Mouse (Mus musculus): ENCODE results near the gene Ciita. TPM values are rescaled to one million over a fixed set of nuclear protein-coding genes. Genes with fewer than 3 reads are reported as not detected.

Ciita gene
- 1.3 and 1.4 TPM in 2 replicates for polyA plus RNA-seq (2015; fragmentation: Nextera tagmentation; extraction: Ambion mirVana)

- no peak within 1 kb of the TSS for H3K27ac ChIP-seq (ENCODE audit: low read length)
- no peaks in the 10 kb centered on the region for H3K36me3 ChIP-seq (ENCODE audit: insufficient read depth, low read length)
- no peaks in the 10 kb centered on the region for H3K9me3 ChIP-seq (ENCODE audit: low read length)
- TF ChIP-seq CTCF (IDR thresholded peaks at IDR 0.05): no peak
- TF ChIP-seq EP300 (IDR thresholded peaks at IDR 0.05): no peak
- no peaks in the 10 kb centered on the region for H3K4me1 ChIP-seq (ENCODE audit: insufficient read depth, low read depth, low read length)
- DNase-seq (ENCODE audit: low spot score) (no peak), ATAC-seq (no peak)
- H3K4me3 ChIP-seq (ENCODE audit: low read depth, low read length): no peak within 1 kb of the TSS
- no peak within 1 kb of the TSS for H3K4me2 ChIP-seq (replicated peaks; ENCODE audit: low read depth, low read length)
- WGBS: 69% methylated on average over 5 of the region's 5 CpGs
- no peak within 1 kb of the TSS for H3K9ac ChIP-seq (replicated peaks; ENCODE audit: low read depth)
- H3K27me3 ChIP-seq (replicated peaks; ENCODE audit: insufficient read depth, low read length): no peaks in the 10 kb centered on the region
These were observed at the start of gene Ciita for GRCm38 (mm10) chr16:10479857-10480256. Gene Ciita (plus strand): TSS chr16:10480059.

DNA sequence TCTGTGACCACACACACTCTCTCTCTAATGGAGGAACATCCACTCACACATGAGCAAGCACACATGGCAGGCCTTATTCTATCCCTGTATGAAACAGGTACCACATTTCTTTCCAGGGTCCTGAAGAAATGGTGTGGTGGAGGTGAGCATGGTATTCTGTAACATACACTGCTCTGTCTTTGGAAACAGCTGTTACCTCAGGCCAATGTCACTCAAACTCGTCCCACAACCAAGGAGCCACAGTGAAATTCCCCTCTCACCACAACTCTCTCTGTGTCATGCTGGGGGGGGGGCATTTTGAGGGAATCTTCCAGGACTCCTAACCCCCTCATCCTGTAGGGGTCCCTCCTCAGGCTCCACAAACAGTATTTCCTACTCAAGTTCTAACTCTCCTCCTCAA, 47.9 kb upstream of the Ciita start:
- TF ChIP-seq EP300 (IDR thresholded peaks at IDR 0.05) (no peak), CTCF (IDR thresholded peaks at IDR 0.05) (no peak)

GRCm38 (mm10) chr16:10432387-10432786, 47.5 kb upstream of the Ciita start:
- ATAC-seq (no peak), DNase-seq (ENCODE audit: low spot score) (no peak)
- Histone ChIP-seq H3K9me3 (ENCODE audit: low read length) (no peaks in the 10 kb centered on the region), H3K4me3 (ENCODE audit: low read depth, low read length) (no peak overlapping the region), H3K4me2 (replicated peaks; ENCODE audit: low read depth, low read length) (no peak overlapping the region), H3K4me1 (ENCODE audit: insufficient read depth, low read depth, low read length) (no peaks in the 10 kb centered on the region), H3K36me3 (ENCODE audit: insufficient read depth, low read length) (no peaks in the 10 kb centered on the region), H3K9ac (replicated peaks; ENCODE audit: low read depth) (no peak overlapping the region), H3K27me3 (replicated peaks; ENCODE audit: insufficient read depth, low read length) (no peaks in the 10 kb centered on the region), H3K27ac (ENCODE audit: low read length) (no peak overlapping the region)
- TF ChIP-seq CTCF (IDR thresholded peaks at IDR 0.05): no peak
- TF ChIP-seq EP300 (IDR thresholded peaks at IDR 0.05): no peak
- 83% methylated on average over 4 of the region's 4 CpGs for WGBS

More for the DNA sequence above, 47.9 kb upstream of the Ciita start:
- Histone ChIP-seq H3K27ac (ENCODE audit: low read length) (no peak overlapping the region), H3K9ac (replicated peaks; ENCODE audit: low read depth) (no peak overlapping the region), H3K27me3 (replicated peaks; ENCODE audit: insufficient read depth, low read length) (no peaks in the 10 kb centered on the region), H3K4me2 (replicated peaks; ENCODE audit: low read depth, low read length) (no peak overlapping the region), H3K4me1 (ENCODE audit: insufficient read depth, low read depth, low read length) (no peaks in the 10 kb centered on the region), H3K36me3 (ENCODE audit: insufficient read depth, low read length) (no peaks in the 10 kb centered on the region), H3K4me3 (ENCODE audit: low read depth, low read length) (no peak overlapping the region), H3K9me3 (ENCODE audit: low read length) (no peaks in the 10 kb centered on the region)
- DNase-seq (ENCODE audit: low spot score): no peak
- WGBS: 61% methylated on average over 1 of the region's 1 CpGs
- ATAC-seq: no peak

DNA sequence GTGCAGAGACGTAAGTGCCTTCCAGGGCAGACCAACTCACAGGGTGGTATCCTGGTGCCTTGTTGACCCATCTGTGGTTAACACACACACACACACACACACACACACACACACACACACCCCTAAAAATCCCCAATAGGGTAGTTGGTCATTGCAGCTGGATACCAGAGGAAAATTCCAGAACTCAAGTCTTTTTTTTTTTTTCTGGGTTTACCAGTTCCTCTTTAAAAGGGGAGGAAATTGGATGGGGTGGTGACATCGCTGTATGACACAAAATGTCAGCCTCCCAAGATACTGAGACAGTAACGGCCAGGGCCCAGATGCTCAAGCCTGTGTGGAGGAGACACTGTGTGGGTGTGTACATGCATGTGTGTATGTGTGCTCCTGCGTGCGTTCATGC, 46.5 kb upstream of the Ciita start:
- Histone ChIP-seq H3K4me2 (replicated peaks; ENCODE audit: low read depth, low read length) (no peak overlapping the region), H3K4me1 (ENCODE audit: insufficient read depth, low read depth, low read length) (no peaks in the 10 kb centered on the region), H3K4me3 (ENCODE audit: low read depth, low read length) (no peak overlapping the region), H3K36me3 (ENCODE audit: insufficient read depth, low read length) (no peaks in the 10 kb centered on the region), H3K9me3 (ENCODE audit: low read length) (no peaks in the 10 kb centered on the region), H3K27me3 (replicated peaks; ENCODE audit: insufficient read depth, low read length) (no peaks in the 10 kb centered on the region), H3K27ac (ENCODE audit: low read length) (no peak overlapping the region), H3K9ac (replicated peaks; ENCODE audit: low read depth) (no peak overlapping the region)
- DNase-seq (ENCODE audit: low spot score): no peak
- WGBS: 70% methylated on average over 5 of the region's 5 CpGs
- ATAC-seq: no peak
- no peak for TF ChIP-seq EP300 (IDR thresholded peaks at IDR 0.05)
- no peak for TF ChIP-seq CTCF (IDR thresholded peaks at IDR 0.05)

- no peak overlapping the region for H3K4me3 ChIP-seq (ENCODE audit: low read depth, low read length)
- DNase-seq (ENCODE audit: low spot score) (no peak), ATAC-seq (no peak)
- H3K36me3 ChIP-seq (ENCODE audit: insufficient read depth, low read length): no peaks in the 10 kb centered on the region
- no peaks in the 10 kb centered on the region for H3K27me3 ChIP-seq (replicated peaks; ENCODE audit: insufficient read depth, low read length)
- no peak overlapping the region for H3K9ac ChIP-seq (replicated peaks; ENCODE audit: low read depth)
- no peaks in the 10 kb centered on the region for H3K4me1 ChIP-seq (ENCODE audit: insufficient read depth, low read depth, low read length)
- H3K27ac ChIP-seq (ENCODE audit: low read length): no peak overlapping the region
- 78% methylated on average over 6 of the region's 6 CpGs for WGBS
- TF ChIP-seq EP300 (IDR thresholded peaks at IDR 0.05) (no peak), CTCF (IDR thresholded peaks at IDR 0.05) (no peak)
- no peak overlapping the region for H3K4me2 ChIP-seq (replicated peaks; ENCODE audit: low read depth, low read length)
- no peaks in the 10 kb centered on the region for H3K9me3 ChIP-seq (ENCODE audit: low read length)
These were observed 43.7 kb upstream of the Ciita start for GRCm38 (mm10) chr16:10436166-10436565.

GRCm38 (mm10) chr16:10438055-10438454, 41.8 kb upstream of the Ciita start:
- Histone ChIP-seq H3K27ac (ENCODE audit: low read length) (no peak overlapping the region), H3K4me2 (replicated peaks; ENCODE audit: low read depth, low read length) (no peak overlapping the region), H3K36me3 (ENCODE audit: insufficient read depth, low read length) (no peaks in the 10 kb centered on the region), H3K4me1 (ENCODE audit: insufficient read depth, low read depth, low read length) (no peaks in the 10 kb centered on the region), H3K27me3 (replicated peaks; ENCODE audit: insufficient read depth, low read length) (no peaks in the 10 kb centered on the region), H3K4me3 (ENCODE audit: low read depth, low read length) (no peak overlapping the region), H3K9ac (replicated peaks; ENCODE audit: low read depth) (no peak overlapping the region), H3K9me3 (ENCODE audit: low read length) (no peaks in the 10 kb centered on the region)
- TF ChIP-seq CTCF (IDR thresholded peaks at IDR 0.05) (no peak), EP300 (IDR thresholded peaks at IDR 0.05) (no peak)
- DNase-seq (ENCODE audit: low spot score) (no peak), ATAC-seq (no peak)
- WGBS: 74% methylated on average over 5 of the region's 5 CpGs

DNA sequence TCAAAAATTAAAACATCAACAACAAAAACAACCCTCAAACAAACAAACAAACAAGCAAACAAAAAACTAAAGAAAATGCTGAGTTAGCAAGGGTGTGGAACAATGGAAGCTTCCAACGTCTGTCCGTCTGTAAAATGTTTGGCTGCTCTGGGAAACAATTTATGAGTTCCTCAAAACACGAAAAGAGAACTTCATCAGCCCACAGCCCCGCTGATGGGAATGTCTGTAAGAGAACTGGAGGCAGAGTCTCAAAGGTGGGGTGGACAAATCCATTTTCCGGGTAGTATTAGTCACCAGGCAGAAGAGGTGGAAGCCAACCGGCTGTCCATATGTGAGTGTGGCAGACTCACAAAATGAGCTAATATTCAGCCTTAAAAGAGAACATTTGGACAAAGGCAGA, 38.5 kb upstream of the Ciita start:
- H3K9ac ChIP-seq (replicated peaks; ENCODE audit: low read depth): no peak overlapping the region
- H3K27ac ChIP-seq (ENCODE audit: low read length): no peak overlapping the region
- ATAC-seq (no peak), DNase-seq (ENCODE audit: low spot score) (no peak)
- H3K4me3 ChIP-seq (ENCODE audit: low read depth, low read length): no peak overlapping the region
- H3K27me3 ChIP-seq (replicated peaks; ENCODE audit: insufficient read depth, low read length): no peaks in the 10 kb centered on the region
- no peaks in the 10 kb centered on the region for H3K9me3 ChIP-seq (ENCODE audit: low read length)
- no peak for TF ChIP-seq EP300 (IDR thresholded peaks at IDR 0.05)
- no peak for TF ChIP-seq CTCF (IDR thresholded peaks at IDR 0.05)
- WGBS: 77% methylated on average over 6 of the region's 6 CpGs
- no peak overlapping the region for H3K4me2 ChIP-seq (replicated peaks; ENCODE audit: low read depth, low read length)
- no peaks in the 10 kb centered on the region for H3K36me3 ChIP-seq (ENCODE audit: insufficient read depth, low read length)
- no peaks in the 10 kb centered on the region for H3K4me1 ChIP-seq (ENCODE audit: insufficient read depth, low read depth, low read length)
